Mouse (Mus musculus) E14TG2a.4 (cell line): ENCODE data around the gene Myo10.

Experiments used
- CTCF ChIP-seq: conservative IDR thresholded peaks from 2 replicates; pipeline ENCODE4 v1.5.1; 2014; ENCODE audit warnings: low read length
- POU5F1 ChIP-seq: IDR thresholded peaks from 2 replicates; pipeline ENCODE4 v1.6.1; 2014; ENCODE audit warnings: low read length, borderline replicate concordance

GRCm38 (mm10) chr15:25828464-25828863, 206.1 kb downstream of the Myo10 start:
- TF ChIP-seq CTCF: no peak
- TF ChIP-seq POU5F1: no peak
